Mouse (Mus musculus) effector memory CD4-positive, alpha-beta T cell, adult 7 months (primary cell): ENCODE data around the gene Klhdc8b. TPM values are rescaled to one million over a fixed set of nuclear protein-coding genes. Genes with fewer than 3 reads are reported as not detected.

Experiments used
- polyA plus RNA-seq: library from polyadenylated mRNA; unstranded; fragments of 100-300 nt; shearing (Covaris generic); gene quantifications from one replicate; pipeline ENCODE4 v1.2.1, GENCODE M21; 2017

Klhdc8b gene
- polyA plus RNA-seq = 9.5 TPM

GRCm38 (mm10) chr9:108461181-108461631 lies at the start of gene Klhdc8b:
Klhdc8b (minus strand) TSS chr9:108461581.

GRCm38 (mm10) chr9:108507619-108508434 lies 46.4 kb upstream of the Klhdc8b start, which contains the start of gene Qars:
Qars (plus strand) TSS chr9:108507706.

GRCm38 (mm10) chr9:108490559-108491285 lies 29.3 kb upstream of the Klhdc8b start, which contains the start of gene Usp19:
Usp19 (plus strand) TSS chr9:108490602.

GRCm38 (mm10) chr9:108479721-108480351 lies 18.5 kb upstream of the Klhdc8b start, which contains the start of gene Lamb2:
Lamb2 (plus strand) TSS chr9:108479736.

GRCm38 (mm10) chr9:108460319-108461178 lies 832 bp downstream of the Klhdc8b start, which contains the start of gene Ccdc71:
Ccdc71 (plus strand) TSS chr9:108460527.

GRCm38 (mm10) chr9:108436182-108436581 lies 25.2 kb downstream of the Klhdc8b start, which contains the start of gene BC048562:
BC048562 (plus strand) TSS chr9:108436482.

GRCm38 (mm10) chr9:108428384-108428783 lies 33.0 kb downstream of the Klhdc8b start, which contains the start of gene Ccdc36:
Ccdc36 (minus strand) TSS chr9:108428484.

Other genes starting within 250 kb of the Klhdc8b start
- gene Dag1, start 197.6 kb downstream of the Klhdc8b start, polyA plus RNA-seq = 7.6 TPM
- gene Nicn1, start 171.2 kb downstream of the Klhdc8b start, polyA plus RNA-seq = 2.5 TPM
- not detected for gene Amt, start 164.7 kb downstream of the Klhdc8b start, polyA plus RNA-seq
- gene Rhoa, start 155.5 kb downstream of the Klhdc8b start, polyA plus RNA-seq = 404 TPM
- gene Tcta, start 155.4 kb downstream of the Klhdc8b start, polyA plus RNA-seq = 4.3 TPM
- 221 TPM for gene Gpx1, start 122.7 kb downstream of the Klhdc8b start, polyA plus RNA-seq
- gene Usp4, start 113.7 kb downstream of the Klhdc8b start, polyA plus RNA-seq = 90.5 TPM
- 1.0 TPM for gene 1700102P08Rik, start 68.8 kb downstream of the Klhdc8b start, polyA plus RNA-seq
- 0.43 TPM for gene Ccdc36, start 33.1 kb downstream of the Klhdc8b start, polyA plus RNA-seq
- not detected for gene BC048562, start 25.1 kb downstream of the Klhdc8b start, polyA plus RNA-seq
- 27.8 TPM for gene Ccdc71, start 1.1 kb downstream of the Klhdc8b start, polyA plus RNA-seq
- 0.46 TPM for gene Lamb2, start 18.2 kb upstream of the Klhdc8b start, polyA plus RNA-seq
- gene Usp19, start 29.0 kb upstream of the Klhdc8b start, polyA plus RNA-seq = 150 TPM
- 68.2 TPM for gene Qars, start 46.1 kb upstream of the Klhdc8b start, polyA plus RNA-seq
- gene Qrich1, start 55.2 kb upstream of the Klhdc8b start, polyA plus RNA-seq = 165 TPM
- 115 TPM for gene Impdh2, start 98.7 kb upstream of the Klhdc8b start, polyA plus RNA-seq
- 27.1 TPM for gene Ndufaf3, start 105.9 kb upstream of the Klhdc8b start, polyA plus RNA-seq
- gene Dalrd3, start 108.3 kb upstream of the Klhdc8b start, polyA plus RNA-seq = 62.4 TPM
- 25.4 TPM for gene Wdr6, start 117.2 kb upstream of the Klhdc8b start, polyA plus RNA-seq
- gene P4htm, start 136.1 kb upstream of the Klhdc8b start, polyA plus RNA-seq = 8.5 TPM
- gene Arih2, start 187.8 kb upstream of the Klhdc8b start, polyA plus RNA-seq = 202 TPM
- 19.9 TPM for gene Slc25a20, start 200.5 kb upstream of the Klhdc8b start, polyA plus RNA-seq
- gene Prkar2a, start 227.7 kb upstream of the Klhdc8b start, polyA plus RNA-seq = 33.7 TPM